Comparison of ENCODE assay signal across 20 mouse cellular contexts in the genomic region with DNA sequence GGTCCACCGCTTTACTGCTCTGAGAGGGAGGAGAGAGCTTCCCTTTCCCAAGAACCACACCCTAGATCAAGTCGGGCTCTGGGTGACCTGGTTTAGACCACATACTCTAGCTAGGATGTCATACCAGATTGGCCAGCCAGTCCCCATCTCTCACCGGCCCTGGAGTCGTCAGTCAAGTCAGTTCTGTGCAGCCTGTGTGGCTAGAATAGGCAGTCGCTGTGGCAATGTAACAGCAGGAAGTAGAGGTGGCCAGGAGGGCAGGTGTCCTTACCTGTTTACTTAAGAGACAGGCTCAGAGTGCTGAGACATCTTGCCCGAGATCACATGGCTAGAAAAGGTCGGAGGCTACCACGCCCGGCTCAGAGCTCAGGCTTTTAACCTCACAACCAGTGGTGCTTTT. TPM values are rescaled to one million over a fixed set of nuclear protein-coding genes. Genes with fewer than 3 reads are reported as not detected.
DNase-seq lines count a peak whose midpoint lies in the region; ATAC-seq and TF ChIP-seq lines count a peak whose summit lies in the region.
"Had no signal": no experiment of that assay in that cellular context is flagged by ENCODE, and none has a peak within 500 bp of the region (broad histone marks: within the 10 kb centered on the region; RNA-seq: fewer than 3 reads in every experiment).

No protein-coding gene starts in this region.

- no peak for TF ChIP-seq CTCF in E14TG2a.4 (conservative IDR thresholded peaks at IDR 0.05; ENCODE audit: low read length)

- DNase-seq in heart, adult 11 months = peak; percentile 85
- DNase-seq in heart, embryonic 10.5 days (ENCODE audit: low spot score) = no peak
- peak; percentile 32 for DNase-seq in ZHBTc4 (ENCODE audit: low read depth, low spot score)
- no peak for DNase-seq in retina, postnatal 1 day
- no peak for DNase-seq in liver, embryonic 11.5 days (ENCODE audit: low spot score)
- DNase-seq: adrenal gland, postnatal 14 days; cerebellum, adult 8-10 months; heart, adult 18-20 months; kidney, adult 2 months; kidney, postnatal 10 days; liver; lung, postnatal 4 days had no signal

- H3K4me3 ChIP-seq in heart, embryonic 10.5 days = no peak overlapping the region
- H3K4me3 ChIP-seq in E14TG2a.4 (replicated peaks; ENCODE audit: low read length) = 0 out of 2 replicates have a peak overlapping the region, but pooled peaks have one; percentile 17
- H3K4me3 ChIP-seq in stomach, embryonic 16.5 days (replicated peaks; ENCODE audit: low read length) = no peak overlapping the region
- H3K4me3 ChIP-seq in liver, embryonic 11.5 days (ENCODE audit: low read depth, low read length) = no peak overlapping the region
- H3K4me3 ChIP-seq: erythroblast, embryonic 14.5 days; forebrain, embryonic 13.5 days; hindbrain, embryonic 12.5 days; limb, embryonic 10.5 days; neural tube, embryonic 15.5 days had no signal

- no peak overlapping the region for H3K9ac ChIP-seq in stomach, embryonic 16.5 days (ENCODE audit: low read length)
- no peak overlapping the region for H3K9ac ChIP-seq in liver, embryonic 11.5 days (ENCODE audit: low read depth, low read length)
- H3K9ac ChIP-seq: forebrain, embryonic 13.5 days; hindbrain, embryonic 12.5 days; neural tube, embryonic 15.5 days had no signal

- peaks cover 17% of the 10 kb centered on the region; the same call in 1 of the 2 replicates for H3K4me1 ChIP-seq in heart, embryonic 10.5 days
- peaks cover 37% of the 10 kb centered on the region for H3K4me1 ChIP-seq in E14TG2a.4 (replicated peaks; ENCODE audit: low read depth, low read length)
- no peaks in the 10 kb centered on the region for H3K4me1 ChIP-seq in stomach, embryonic 16.5 days (ENCODE audit: control insufficient read depth, insufficient read depth, low read length)
- H3K4me1 ChIP-seq in liver, embryonic 11.5 days (replicated peaks; ENCODE audit: control insufficient read depth, insufficient read depth, low read length) = no peaks in the 10 kb centered on the region
- H3K4me1 ChIP-seq: forebrain, embryonic 13.5 days; hindbrain, embryonic 12.5 days; limb, embryonic 10.5 days; neural tube, embryonic 15.5 days had no signal

- peaks cover 73% of the 10 kb centered on the region for H3K36me3 ChIP-seq in heart, embryonic 10.5 days
- H3K36me3 ChIP-seq in E14TG2a.4 (ENCODE audit: insufficient read depth, low read length) = peaks cover 11% of the 10 kb centered on the region
- peaks cover 16% of the 10 kb centered on the region for H3K36me3 ChIP-seq in stomach, embryonic 16.5 days (ENCODE audit: control insufficient read depth, insufficient read depth, low read length)
- peaks cover 24% of the 10 kb centered on the region for H3K36me3 ChIP-seq in liver, embryonic 11.5 days (ENCODE audit: control insufficient read depth, insufficient read depth, low read length)

- peak; percentile 56; the same call in 1 of the 2 replicates for ATAC-seq in stomach, embryonic 16.5 days (ENCODE audit: insufficient read depth, low FRiP score)
- no peak for ATAC-seq in liver, embryonic 11.5 days (replicated peaks; ENCODE audit: low FRiP score)
- ATAC-seq: forebrain, embryonic 13.5 days had no signal

- 83% methylated on average over 9 of the region's 9 CpGs for WGBS in heart, embryonic 10.5 days
- 65% methylated on average over 9 of the region's 9 CpGs for WGBS in stomach, embryonic 16.5 days
- WGBS in liver, embryonic 11.5 days = 82% methylated on average over 9 of the region's 9 CpGs

- no peaks in the 10 kb centered on the region for H3K9me3 ChIP-seq in heart, embryonic 10.5 days
- H3K9me3 ChIP-seq in E14TG2a.4 (ENCODE audit: low read length) = no peaks in the 10 kb centered on the region
- no peaks in the 10 kb centered on the region for H3K9me3 ChIP-seq in stomach, embryonic 16.5 days (replicated peaks; ENCODE audit: control insufficient read depth, low read length)
- H3K9me3 ChIP-seq in liver, embryonic 11.5 days (ENCODE audit: control insufficient read depth, low read length) = no peaks in the 10 kb centered on the region
- H3K9me3 ChIP-seq: forebrain, embryonic 13.5 days; hindbrain, embryonic 12.5 days; limb, embryonic 10.5 days; neural tube, embryonic 15.5 days had no signal

- no peak overlapping the region for H3K4me2 ChIP-seq in stomach, embryonic 16.5 days (ENCODE audit: low read depth, low read length)
- no peak overlapping the region for H3K4me2 ChIP-seq in liver, embryonic 11.5 days
- H3K4me2 ChIP-seq: forebrain, embryonic 13.5 days; hindbrain, embryonic 12.5 days; neural tube, embryonic 15.5 days had no signal

- H3K27me3 ChIP-seq in heart, embryonic 10.5 days (ENCODE audit: insufficient read depth, poor library complexity, severe bottlenecking) = no peaks in the 10 kb centered on the region
- H3K27me3 ChIP-seq in E14TG2a.4 (ENCODE audit: insufficient read depth, low read length) = no peaks in the 10 kb centered on the region
- H3K27me3 ChIP-seq in stomach, embryonic 16.5 days (ENCODE audit: control insufficient read depth, insufficient read depth, low read length) = no peaks in the 10 kb centered on the region
- H3K27me3 ChIP-seq in liver, embryonic 11.5 days (replicated peaks; ENCODE audit: control insufficient read depth, insufficient read depth, low read length) = no peaks in the 10 kb centered on the region
- H3K27me3 ChIP-seq: CH12.LX; forebrain, embryonic 13.5 days; hindbrain, embryonic 12.5 days; neural tube, embryonic 15.5 days had no signal

- H3K27ac ChIP-seq in heart, embryonic 10.5 days = no peak overlapping the region
- H3K27ac ChIP-seq in stomach, embryonic 16.5 days (ENCODE audit: low read length) = no peak overlapping the region
- no peak overlapping the region for H3K27ac ChIP-seq in liver, embryonic 11.5 days (ENCODE audit: low read depth, low read length)
- H3K27ac ChIP-seq: forebrain, embryonic 13.5 days; hindbrain, embryonic 12.5 days; limb, embryonic 10.5 days; neural tube, embryonic 15.5 days had no signal

RNA-seq across cellular contexts. Expression of a gene that starts 9.1 kb away (rescaled TPM):
- polyA plus RNA-seq in heart, embryonic 10.5 days (2016; fragmentation: Nextera tagmentation; extraction: Ambion mirVana) = 27.5 and 31.8 TPM in 2 replicates
- 31.4 and 33.3 TPM in 2 replicates for polyA plus RNA-seq in stomach, embryonic 16.5 days (2015; fragmentation: Nextera tagmentation; extraction: Ambion mirVana)
- polyA plus RNA-seq in liver, embryonic 11.5 days (2014; fragmentation: Nextera tagmentation; extraction: Ambion mirVana) = 26.1 and 29.2 TPM in 2 replicates

RNA-seq across cellular contexts. Expression of a gene that starts 33.8 kb away (rescaled TPM):
- polyA plus RNA-seq in heart, embryonic 10.5 days (2016; fragmentation: Nextera tagmentation; extraction: Ambion mirVana) = 51.1 and 55.2 TPM in 2 replicates
- polyA plus RNA-seq in stomach, embryonic 16.5 days (2015; fragmentation: Nextera tagmentation; extraction: Ambion mirVana) = 59.2 and 62.2 TPM in 2 replicates
- 116 TPM in 2 replicates for polyA plus RNA-seq in liver, embryonic 11.5 days (2014; fragmentation: Nextera tagmentation; extraction: Ambion mirVana)

RNA-seq across cellular contexts. Expression of a gene that starts 47.0 kb away (rescaled TPM):
- polyA plus RNA-seq in heart, embryonic 10.5 days (2016; fragmentation: Nextera tagmentation; extraction: Ambion mirVana) = 226 and 259 TPM in 2 replicates
- polyA plus RNA-seq in stomach, embryonic 16.5 days (2015; fragmentation: Nextera tagmentation; extraction: Ambion mirVana) = 91.2 and 107 TPM in 2 replicates
- polyA plus RNA-seq in liver, embryonic 11.5 days (2014; fragmentation: Nextera tagmentation; extraction: Ambion mirVana) = 178 and 186 TPM in 2 replicates

Comparison
In these comparisons a context has a peak if more than half of its experiments do, and no peak if none do; other contexts are left out.
1. DNase-seq: peak in heart, adult 11 months (single experiment) and ZHBTc4 (single experiment); none in heart, embryonic 10.5 days (single experiment), retina, postnatal 1 day (single experiment) and liver, embryonic 11.5 days (single experiment).